Mouse (Mus musculus) 3134 (cell line): ENCODE results near the gene Igf2bp2.

Experiments
- DNase-seq: peaks from one replicate; pipeline ENCODE4 v3.0.0-alpha.2; 2011; ENCODE audit warnings: low spot score; ENCODE audit not compliant: insufficient read length; ENCODE audit errors: extremely low read depth

The Igf2bp2 gene

GRCm38 (mm10) chr16:22149659-22150345, 13.3 kb downstream of the Igf2bp2 start:
- DNase-seq, result no peak

- DNase-seq, result no peak
Observed at GRCm38 (mm10) chr16:22149076-22149475, 14.0 kb downstream of the Igf2bp2 start.

- no peak for DNase-seq
Observed at GRCm38 (mm10) chr16:22147131-22147530, 16.0 kb downstream of the Igf2bp2 start.

- no peak for DNase-seq
Observed at GRCm38 (mm10) chr16:22146071-22146470, 17.0 kb downstream of the Igf2bp2 start.

GRCm38 (mm10) chr16:22144490-22144889, 18.6 kb downstream of the Igf2bp2 start:
- no peak for DNase-seq

GRCm38 (mm10) chr16:22140861-22141260, 22.2 kb downstream of the Igf2bp2 start:
- DNase-seq, result no peak

GRCm38 (mm10) chr16:22139821-22140220, 23.3 kb downstream of the Igf2bp2 start:
- no peak for DNase-seq

GRCm38 (mm10) chr16:22136198-22136597, 26.9 kb downstream of the Igf2bp2 start:
- DNase-seq, result no peak

- DNase-seq, result no peak
Observed at GRCm38 (mm10) chr16:22131321-22131720, 31.8 kb downstream of the Igf2bp2 start.

- DNase-seq, result no peak
Observed at GRCm38 (mm10) chr16:22129511-22129910, 33.6 kb downstream of the Igf2bp2 start.

- no peak for DNase-seq
Observed at GRCm38 (mm10) chr16:22128595-22128994, 34.5 kb downstream of the Igf2bp2 start.

- no peak for DNase-seq
Observed at GRCm38 (mm10) chr16:22127806-22128205, 35.3 kb downstream of the Igf2bp2 start.

- DNase-seq, result no peak
Observed at GRCm38 (mm10) chr16:22126936-22127335, 36.2 kb downstream of the Igf2bp2 start.

- no peak for DNase-seq
Observed at GRCm38 (mm10) chr16:22124325-22124918, 38.7 kb downstream of the Igf2bp2 start.

- DNase-seq, result peak; percentile 33
Observed at GRCm38 (mm10) chr16:22123658-22124057, 39.4 kb downstream of the Igf2bp2 start.

GRCm38 (mm10) chr16:22121109-22121508, 42.0 kb downstream of the Igf2bp2 start:
- DNase-seq, result no peak

- peak; percentile 16 for DNase-seq
Observed at GRCm38 (mm10) chr16:22119524-22119923, 43.6 kb downstream of the Igf2bp2 start.

- peak; percentile 27 for DNase-seq
Observed at GRCm38 (mm10) chr16:22118716-22119501, 44.2 kb downstream of the Igf2bp2 start.

GRCm38 (mm10) chr16:22118151-22118550, 44.9 kb downstream of the Igf2bp2 start:
- DNase-seq, result no peak

GRCm38 (mm10) chr16:22116748-22117147, 46.4 kb downstream of the Igf2bp2 start:
- no peak for DNase-seq

GRCm38 (mm10) chr16:22116058-22116457, 47.0 kb downstream of the Igf2bp2 start:
- DNase-seq, result no peak

- DNase-seq, result no peak
Observed at GRCm38 (mm10) chr16:22110036-22110435, 53.1 kb downstream of the Igf2bp2 start.
